Mouse (Mus musculus) megakaryocyte-erythroid progenitor cell, adult 5-6 weeks (primary cell): ENCODE measurements around the gene Slc2a12. TPM values are rescaled to one million over a fixed set of nuclear protein-coding genes. Genes with fewer than 3 reads are reported as not detected.

Experiments
- ATAC-seq: replicated peaks from 2 replicates; pipeline ENCODE4 v1.8.0; 2016; ENCODE audit warnings: mild to moderate bottlenecking, inconsistent platforms; ENCODE audit not compliant: severe bottlenecking, poor library complexity, low FRiP score, low TSS enrichment
- total RNA-seq, 2 experiments: library from RNA; stranded (forward) in 1 of 2; stranded (reverse) in 1 of 2; fragments of 200-1000, 215-1000 nt in 1 of 2; fragments of >200 nt in 1 of 2; fragmentation: Nextera tagmentation in 1 of 2; gene quantifications; 2 replicates each; pipeline ENCODE4 v1.2.3; 2014 to 2017

Gene Slc2a12
- not detected in 2 replicates for total RNA-seq (2014; fragmentation: Nextera tagmentation)
- total RNA-seq (2017), result not detected in 2 replicates

GRCm38 (mm10) chr10:22644853-22645491, at the start of gene Slc2a12:
Gene Slc2a12, plus strand, starts transcription at chr10:22645011.
- peak; percentile 82 for ATAC-seq

DNA sequence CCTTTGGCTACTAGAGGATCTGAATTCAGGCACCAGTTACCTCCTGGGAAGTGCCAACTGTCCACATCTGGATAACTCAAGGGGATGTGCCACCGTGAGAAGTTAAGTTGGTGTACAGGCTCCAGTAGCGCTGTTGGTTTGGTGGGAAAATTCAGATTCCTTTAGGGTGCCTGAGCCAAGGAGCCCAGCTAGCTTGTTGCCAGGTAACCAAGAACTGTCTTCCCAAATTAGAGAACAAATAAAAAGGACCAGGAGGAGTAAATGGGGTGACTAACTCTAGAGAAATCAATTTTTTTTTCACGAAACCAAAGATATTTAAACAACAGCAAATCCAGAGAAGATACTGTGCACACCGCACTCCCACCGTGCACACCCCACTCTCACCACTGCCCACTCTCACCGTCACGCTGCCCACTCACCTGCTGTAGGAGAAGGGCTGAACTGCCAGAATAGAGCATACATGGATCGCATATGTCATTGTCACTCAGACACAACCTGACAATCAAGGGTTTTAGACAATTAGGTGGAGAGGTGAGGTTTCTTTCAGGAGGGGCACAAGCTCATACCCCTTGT, 45.8 kb upstream of the Slc2a12 start:
- ATAC-seq, result no peak

DNA sequence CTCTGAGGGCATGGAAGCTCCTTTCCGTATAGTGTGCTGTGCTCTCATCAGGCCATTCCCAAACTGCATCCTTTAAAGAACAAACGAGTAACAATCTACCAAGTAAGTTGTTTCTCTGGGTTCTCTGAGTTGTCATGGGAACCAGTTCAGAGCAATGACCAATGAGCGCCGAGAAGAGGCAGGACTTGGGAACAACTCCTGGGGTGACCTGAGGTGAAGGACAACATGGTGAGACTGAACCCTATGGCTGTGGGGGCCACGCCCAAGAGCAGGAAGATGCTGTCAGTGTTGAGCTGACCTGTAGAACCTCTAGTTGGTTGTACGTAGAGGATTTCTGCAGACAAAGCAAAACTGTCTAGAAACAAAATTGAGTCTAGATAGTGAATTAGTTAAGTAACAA, 43.8 kb upstream of the Slc2a12 start:
- no peak for ATAC-seq

GRCm38 (mm10) chr10:22604801-22605200, 40.0 kb upstream of the Slc2a12 start:
- no peak for ATAC-seq

- no peak for ATAC-seq
Observed at GRCm38 (mm10) chr10:22608273-22608672, 36.5 kb upstream of the Slc2a12 start.

- no peak for ATAC-seq
Observed at GRCm38 (mm10) chr10:22608799-22609357, 35.9 kb upstream of the Slc2a12 start.

DNA sequence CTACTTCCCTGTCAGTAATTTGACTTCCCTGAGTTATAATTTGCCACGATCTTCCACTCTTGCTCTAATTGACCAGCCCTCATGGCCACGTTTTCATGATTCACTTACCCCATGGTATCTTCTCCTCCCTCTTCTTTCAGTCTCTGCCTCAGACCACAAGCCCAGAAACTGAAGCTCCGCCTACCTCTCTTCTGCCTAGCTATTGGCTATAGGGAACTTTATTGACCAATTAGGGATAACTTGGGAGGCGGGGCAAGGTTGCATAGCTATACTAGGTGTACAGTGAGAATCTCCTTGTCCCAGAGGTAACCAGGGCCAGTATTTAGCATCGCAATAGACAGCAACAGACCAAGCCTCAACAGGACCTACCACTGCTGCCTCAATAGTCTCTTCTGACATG, 31.5 kb upstream of the Slc2a12 start:
- ATAC-seq, result no peak

DNA sequence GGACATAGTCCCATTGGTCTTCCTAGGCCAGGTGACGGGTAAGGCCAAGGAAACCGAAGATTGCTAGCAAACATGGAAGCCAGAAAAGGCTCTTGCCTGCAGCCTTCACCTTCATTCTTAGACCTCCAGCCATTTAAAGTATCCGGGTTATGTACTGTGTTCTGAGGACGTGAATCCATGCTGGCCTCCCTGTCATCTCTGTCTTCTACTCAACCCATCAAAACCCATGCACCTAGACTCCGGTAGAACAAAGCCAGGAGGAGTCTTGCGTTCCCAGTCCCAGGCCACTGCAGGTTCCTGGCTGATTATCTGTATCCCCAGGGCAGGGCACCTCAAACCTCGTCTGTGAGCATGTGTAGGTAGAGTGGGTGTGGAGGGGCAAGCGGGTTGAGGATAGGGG, 30.3 kb upstream of the Slc2a12 start:
- ATAC-seq, result no peak

DNA sequence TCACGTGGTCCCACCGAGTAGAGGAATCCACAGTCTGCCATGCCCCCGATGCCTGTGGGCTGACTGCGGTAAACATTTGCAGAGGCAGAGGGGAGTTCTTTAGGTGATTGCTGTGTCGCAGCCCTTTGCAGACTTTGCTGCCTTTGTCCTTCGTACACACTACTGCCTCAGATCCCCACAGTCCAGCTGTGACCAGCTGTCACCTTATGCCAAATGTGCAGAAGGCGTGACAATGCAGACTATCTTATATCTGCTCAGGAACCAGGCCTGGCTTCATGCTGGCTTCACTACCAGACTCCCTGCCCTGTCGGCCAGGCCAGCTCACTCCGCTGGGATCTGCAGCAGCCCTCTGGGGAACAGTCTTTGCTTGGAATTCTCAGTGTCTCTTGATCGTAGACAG, 29.5 kb upstream of the Slc2a12 start:
- ATAC-seq, result no peak

- 0 out of 2 replicates have a peak, but pooled peaks have one; percentile 41 for ATAC-seq
Observed at GRCm38 (mm10) chr10:22618842-22619241, 26.0 kb upstream of the Slc2a12 start.

DNA sequence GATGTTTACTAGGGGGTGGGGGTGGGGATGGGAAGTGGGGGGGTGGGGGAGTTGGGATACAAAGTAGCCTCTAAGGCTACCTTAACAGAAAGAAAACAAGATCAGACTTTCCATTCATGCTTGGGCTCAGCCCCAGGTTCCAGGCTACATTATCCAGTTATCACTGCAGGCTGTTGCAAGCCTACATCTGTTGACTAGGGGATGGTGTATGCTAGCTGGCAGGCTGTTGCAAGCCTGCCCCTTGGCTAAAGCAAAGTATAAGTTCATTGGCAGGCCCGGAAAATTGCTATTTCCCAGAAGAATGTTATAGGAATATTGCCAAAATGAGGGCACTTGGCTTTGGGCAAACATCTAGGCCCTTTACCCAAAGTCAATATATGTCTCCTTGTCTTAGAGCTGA, 16.0 kb upstream of the Slc2a12 start:
- ATAC-seq, result no peak

DNA sequence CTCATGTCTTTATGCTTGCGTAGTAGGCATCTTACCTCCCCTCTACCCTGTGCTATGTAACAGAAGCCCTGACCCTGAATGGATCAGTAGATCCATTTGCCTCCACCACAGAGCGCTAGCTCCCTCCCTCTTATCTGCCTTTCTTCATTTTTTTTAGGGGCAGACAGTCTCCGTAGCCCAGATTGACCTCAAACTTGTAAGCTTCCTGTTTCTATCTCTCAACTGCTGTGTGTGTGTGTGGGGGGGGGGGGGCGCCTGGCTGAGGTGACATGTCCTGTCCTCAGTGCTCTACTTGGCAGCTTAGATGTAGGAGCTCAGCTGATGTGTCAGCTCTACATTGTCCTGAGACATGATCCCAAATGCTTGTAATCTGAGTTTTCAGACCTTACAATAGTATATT, 13.7 kb upstream of the Slc2a12 start:
- no peak for ATAC-seq

- no peak for ATAC-seq
Observed at GRCm38 (mm10) chr10:22631528-22631927, 13.3 kb upstream of the Slc2a12 start.

- no peak for ATAC-seq
Observed at GRCm38 (mm10) chr10:22631956-22632355, 12.9 kb upstream of the Slc2a12 start.

GRCm38 (mm10) chr10:22633406-22634306, 11.2 kb upstream of the Slc2a12 start:
- ATAC-seq, result no peak

GRCm38 (mm10) chr10:22637241-22637640, 7.6 kb upstream of the Slc2a12 start:
- ATAC-seq, result no peak

GRCm38 (mm10) chr10:22644171-22644570, 640 bp upstream of the Slc2a12 start:
- ATAC-seq, result no peak

- ATAC-seq, result no peak
Observed at GRCm38 (mm10) chr10:22648702-22649101, 3.9 kb downstream of the Slc2a12 start.

GRCm38 (mm10) chr10:22653820-22654219, 9.0 kb downstream of the Slc2a12 start:
- no peak for ATAC-seq
